Mouse (Mus musculus): Measurements from ENCODE around the gene Gtf3c5. TPM values are rescaled to one million over a fixed set of nuclear protein-coding genes. Genes with fewer than 3 reads are reported as not detected.

The Gtf3c5 gene
- 10 to 100 TPM; 18.6 to 21.2 (median 19.5) TPM for total RNA-seq (2022)

- DNase-seq (ENCODE audit: low spot score in 2 of 2): no peak
Observed at GRCm38 (mm10) chr2:28583651-28584050, at the start of gene Gtf3c5. Gtf3c5 (minus strand) TSS chr2:28583751.

DNA sequence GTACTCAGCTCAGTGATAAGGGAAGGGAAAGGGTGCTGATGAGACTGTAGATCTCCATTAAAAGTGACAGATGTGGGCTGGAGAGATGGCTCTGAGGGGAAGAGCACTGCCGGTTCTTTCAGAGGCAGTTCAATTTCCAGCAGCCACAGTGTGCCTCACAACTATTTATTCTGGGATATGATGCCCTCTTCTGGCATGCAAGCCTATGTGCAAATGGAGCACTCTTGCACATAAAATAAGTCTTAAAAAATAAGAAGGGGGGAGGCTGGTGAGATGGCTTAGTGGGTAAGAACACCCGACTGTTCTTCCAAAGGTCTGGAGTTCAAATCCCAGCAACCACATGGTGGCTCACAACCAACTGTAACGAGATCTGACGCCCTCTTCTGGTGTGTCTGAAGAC, 49.6 kb upstream of the Gtf3c5 start:
- no peak for DNase-seq (ENCODE audit: low spot score in 2 of 2)

GRCm38 (mm10) chr2:28632626-28633025, 49.1 kb upstream of the Gtf3c5 start:
- DNase-seq (ENCODE audit: low spot score in 2 of 2): no peak

- no peak for DNase-seq (ENCODE audit: low spot score in 2 of 2)
Observed at GRCm38 (mm10) chr2:28629911-28630381, 46.4 kb upstream of the Gtf3c5 start.

DNA sequence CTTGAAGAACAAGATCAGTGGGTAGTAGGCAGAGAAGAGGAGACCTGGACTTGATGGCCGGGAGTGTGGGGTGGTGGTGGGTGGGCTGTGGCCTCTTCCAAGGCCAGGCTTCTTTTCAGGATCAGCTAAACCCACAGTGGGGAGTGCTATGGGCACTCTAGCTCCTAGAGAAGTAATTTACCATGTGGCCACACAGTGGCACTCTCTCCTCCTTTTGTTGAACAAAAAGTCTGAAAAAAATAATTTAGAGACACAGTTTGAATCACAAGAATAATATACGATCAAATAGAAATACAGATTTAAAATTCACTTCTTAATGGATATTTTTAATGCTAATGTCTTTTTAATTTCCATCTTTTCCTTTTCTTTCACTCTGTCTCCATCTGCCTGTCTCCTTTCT, 44.5 kb upstream of the Gtf3c5 start:
- no peak for DNase-seq (ENCODE audit: low spot score in 2 of 2)

- DNase-seq (ENCODE audit: low spot score in 2 of 2): no peak
Observed at GRCm38 (mm10) chr2:28626038-28626437, 42.5 kb upstream of the Gtf3c5 start.

- no peak for DNase-seq (ENCODE audit: low spot score in 2 of 2)
Observed at GRCm38 (mm10) chr2:28624870-28625269, 41.3 kb upstream of the Gtf3c5 start.

- DNase-seq (ENCODE audit: low spot score in 2 of 2): no peak
Observed at GRCm38 (mm10) chr2:28622521-28623124, 39.1 kb upstream of the Gtf3c5 start.

DNA sequence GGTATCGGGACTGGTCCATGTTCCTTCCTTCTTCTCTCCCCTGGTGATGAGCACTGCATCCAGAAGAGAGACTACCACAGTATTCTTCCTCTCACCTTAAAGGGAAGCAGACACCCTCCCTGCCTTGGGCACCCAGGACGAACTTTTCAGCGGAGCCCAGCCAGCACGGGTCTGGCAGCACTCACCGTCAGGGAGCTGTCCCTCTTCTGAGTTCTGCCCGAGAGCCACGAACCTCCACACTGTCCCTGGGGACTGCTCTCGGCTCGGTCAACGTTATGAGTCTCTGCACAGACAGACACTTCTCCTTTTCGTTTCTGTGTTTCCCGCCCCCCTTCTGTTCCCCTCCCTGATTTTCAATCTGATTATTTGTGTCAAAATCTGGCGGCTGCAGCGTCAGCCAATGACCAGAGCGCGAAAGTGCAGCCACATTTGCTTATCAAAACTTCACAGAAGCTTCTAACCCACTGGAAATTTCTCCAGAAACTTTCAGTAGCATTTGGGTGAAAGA, 38.2 kb upstream of the Gtf3c5 start, which contains the start of gene Gfi1b:
TSS of gene Gfi1b (minus strand) at position 319 of the 508 bp plus-strand sequence.
- no peak for DNase-seq (ENCODE audit: low spot score in 2 of 2)

DNA sequence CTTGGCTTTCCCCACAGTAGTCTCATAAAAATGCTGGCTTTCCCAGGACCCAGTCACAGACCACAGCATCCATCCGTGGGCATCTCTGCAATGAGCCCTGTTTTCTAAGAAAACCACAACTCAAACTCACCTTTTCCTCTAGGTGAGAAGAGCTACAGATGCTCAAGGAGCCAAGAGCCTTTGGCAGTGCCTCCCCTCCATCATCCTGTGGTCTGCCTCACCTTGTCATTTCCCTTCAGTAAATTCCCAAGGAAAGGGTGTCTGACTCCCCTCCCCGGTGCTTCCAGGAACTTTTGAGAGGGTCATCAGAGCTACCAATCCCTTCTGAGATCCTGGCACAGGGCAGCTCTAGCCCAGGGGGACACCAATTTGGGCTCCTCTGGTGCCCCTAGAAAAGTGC, 37.6 kb upstream of the Gtf3c5 start:
- no peak for DNase-seq (ENCODE audit: low spot score in 2 of 2)

DNA sequence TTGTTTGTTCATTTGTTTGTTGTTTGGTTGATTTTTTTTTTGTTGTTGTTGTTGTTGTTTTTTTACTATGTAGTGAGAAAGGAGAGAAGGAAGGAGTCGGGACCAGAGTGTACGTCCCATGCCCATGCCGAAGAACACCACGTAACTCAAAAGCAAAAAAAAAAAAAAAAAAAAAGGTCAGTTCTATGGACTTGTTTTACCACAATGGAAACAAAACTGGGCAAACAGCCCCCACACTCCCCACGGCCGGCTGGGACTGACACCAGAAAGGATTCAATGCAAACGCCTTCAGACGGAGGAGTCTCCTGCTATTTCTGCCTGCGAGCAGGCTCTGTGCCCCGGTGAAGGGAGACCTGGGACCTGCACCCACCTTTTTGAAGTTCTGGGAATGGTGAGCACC, 37.0 kb upstream of the Gtf3c5 start:
- no peak for DNase-seq (ENCODE audit: low spot score in 2 of 2)

DNA sequence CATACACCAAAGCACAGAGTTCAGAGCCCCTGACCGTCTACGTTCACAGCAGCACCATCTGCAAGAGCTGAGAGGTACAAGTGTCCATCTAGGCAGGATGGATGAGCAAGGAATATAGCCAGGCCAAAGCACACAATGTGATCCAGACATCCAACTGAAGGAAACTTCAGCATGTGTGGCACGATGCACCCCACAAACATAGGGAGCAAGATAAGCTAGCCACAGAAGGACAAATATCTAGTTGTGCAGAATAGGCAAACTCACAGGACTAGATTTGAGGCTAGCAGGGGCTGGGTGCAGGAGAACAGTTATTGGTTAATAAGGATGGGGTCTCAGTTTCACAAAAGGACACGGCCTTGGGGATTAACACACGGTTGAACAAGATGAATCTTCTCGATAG, 35.8 kb upstream of the Gtf3c5 start:
- no peak for DNase-seq (ENCODE audit: low spot score in 2 of 2)

GRCm38 (mm10) chr2:28618777-28619336, 35.3 kb upstream of the Gtf3c5 start:
- DNase-seq (ENCODE audit: low spot score in 2 of 2): no peak

GRCm38 (mm10) chr2:28617498-28618486, 34.2 kb upstream of the Gtf3c5 start:
- DNase-seq (ENCODE audit: low spot score in 2 of 2): no peak

GRCm38 (mm10) chr2:28616874-28617273, 33.3 kb upstream of the Gtf3c5 start:
- DNase-seq (ENCODE audit: low spot score in 2 of 2): no peak

DNA sequence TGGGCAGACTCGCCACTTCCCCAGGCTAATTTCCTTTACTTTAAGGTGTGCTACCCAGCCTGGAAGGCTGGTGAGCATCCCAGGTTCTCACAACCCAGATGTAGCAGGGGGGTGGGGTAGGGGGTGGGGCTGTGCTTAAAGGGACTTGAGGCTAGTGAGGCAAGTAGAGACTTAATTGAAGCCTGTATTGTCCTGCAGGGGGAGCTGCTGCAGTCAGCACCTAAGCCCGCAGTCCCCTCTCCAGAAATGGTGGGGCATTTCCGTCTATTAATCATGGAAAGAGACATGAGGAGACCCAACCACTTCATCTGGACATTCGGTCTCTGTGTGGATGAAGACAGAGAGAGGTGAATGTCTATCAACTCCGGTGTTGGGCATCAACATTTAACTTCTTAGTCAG, 32.8 kb upstream of the Gtf3c5 start:
- no peak for DNase-seq (ENCODE audit: low spot score in 2 of 2)

- no peak for DNase-seq (ENCODE audit: low spot score in 2 of 2)
Observed at GRCm38 (mm10) chr2:28613599-28613998, 30.0 kb upstream of the Gtf3c5 start.

DNA sequence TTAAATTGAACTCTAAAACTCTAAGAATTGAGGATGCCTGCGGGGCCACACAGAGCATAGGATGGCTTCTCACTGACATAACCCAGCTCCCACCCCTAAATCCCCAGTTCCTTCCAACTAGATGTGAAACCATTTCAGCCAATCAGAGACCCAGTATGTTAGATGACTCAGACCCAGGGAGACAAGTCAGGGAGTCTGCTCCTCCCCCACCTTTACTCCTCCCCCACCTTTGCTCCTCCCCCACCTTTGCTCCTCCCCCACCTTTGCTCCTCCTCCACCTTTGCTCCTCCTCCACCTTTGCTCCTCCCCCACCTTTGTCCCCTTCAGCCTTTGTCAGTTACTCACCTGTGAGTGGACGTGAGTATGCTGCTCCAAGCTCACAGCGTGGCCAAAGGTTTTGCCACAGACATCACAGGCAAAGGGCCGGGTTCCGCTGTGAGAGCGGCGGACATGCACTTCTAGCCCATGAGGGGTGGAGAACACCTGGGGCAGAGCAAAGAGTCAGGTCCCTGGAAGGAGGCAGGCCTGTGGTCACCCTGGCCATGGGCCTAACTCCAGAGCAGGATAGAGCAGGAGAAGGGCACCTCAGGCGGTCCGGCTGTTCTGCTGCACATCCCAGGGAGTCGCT, 29.0 kb upstream of the Gtf3c5 start:
- DNase-seq (ENCODE audit: low spot score in 2 of 2): no peak

DNA sequence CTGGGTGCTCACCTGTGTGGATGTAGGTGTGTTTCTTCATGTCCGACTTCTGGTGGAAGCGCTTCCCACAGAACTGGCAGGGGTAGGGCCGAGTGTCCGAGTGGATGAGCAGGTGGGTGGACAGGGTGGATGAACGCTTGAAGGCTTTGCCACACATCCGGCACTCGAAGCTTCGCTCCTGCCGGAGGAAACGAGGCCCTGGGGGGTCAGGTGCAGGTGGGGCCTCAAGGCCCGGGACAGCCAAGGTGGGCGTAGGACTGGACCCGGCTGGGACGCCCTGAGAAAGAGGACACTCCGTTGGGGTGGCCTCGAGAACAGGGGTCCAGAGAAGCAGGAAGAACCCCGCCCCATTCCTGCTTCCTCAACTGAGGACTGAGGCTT, 27.8 kb upstream of the Gtf3c5 start:
- DNase-seq (ENCODE audit: low spot score in 2 of 2): no peak

- no peak for DNase-seq (ENCODE audit: low spot score in 2 of 2)
Observed at GRCm38 (mm10) chr2:28610716-28611406, 27.3 kb upstream of the Gtf3c5 start.

GRCm38 (mm10) chr2:28609851-28610250, 26.3 kb upstream of the Gtf3c5 start:
- no peak for DNase-seq (ENCODE audit: low spot score in 2 of 2)
